Mouse (Mus musculus): ENCODE results near the gene Ank3.

DNA sequence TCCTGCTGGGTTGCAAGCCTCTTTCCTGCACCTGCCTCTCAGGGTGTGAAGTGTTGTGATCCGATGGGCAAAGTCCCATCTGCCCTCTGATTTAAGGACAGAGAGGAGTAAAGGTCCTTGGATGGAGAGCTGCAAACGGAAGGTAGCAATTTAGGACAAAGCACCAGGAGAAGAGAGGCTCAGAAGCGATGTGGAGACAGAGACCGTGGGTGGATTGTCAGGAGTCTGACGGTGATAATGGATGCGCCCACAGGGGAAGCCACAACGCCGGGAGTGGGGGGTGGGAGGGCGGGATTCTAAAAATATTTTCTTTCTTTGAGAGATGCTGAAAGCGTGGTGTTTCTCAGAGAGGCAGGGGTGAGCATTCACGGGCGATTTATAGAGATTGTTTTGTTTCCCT lies 206.6 kb downstream of the Ank3 start:
- TF ChIP-seq POLR2A (IDR thresholded peaks at IDR 0.05; ENCODE audit: borderline replicate concordance, extremely low read depth, insufficient read depth, insufficient read length, poor library complexity, severe bottlenecking) (no peak), CTCF (IDR thresholded peaks at IDR 0.05; ENCODE audit: borderline replicate concordance, extremely low read depth, insufficient read depth, insufficient read length) (no peak)

Data from brain, embryonic 14.5 days (tissue).